Mouse (Mus musculus): ENCODE results near the gene Hmga2. TPM values are rescaled to one million over a fixed set of nuclear protein-coding genes. Genes with fewer than 3 reads are reported as not detected.
"Not testable (repeated sequence)": the region's sequence is repeated elsewhere in the genome, so short reads cannot be mapped to it uniquely, and the experiment has no call there.

Hmga2 gene
- total RNA-seq, 1 experiment, result 21.6 TPM

DNA sequence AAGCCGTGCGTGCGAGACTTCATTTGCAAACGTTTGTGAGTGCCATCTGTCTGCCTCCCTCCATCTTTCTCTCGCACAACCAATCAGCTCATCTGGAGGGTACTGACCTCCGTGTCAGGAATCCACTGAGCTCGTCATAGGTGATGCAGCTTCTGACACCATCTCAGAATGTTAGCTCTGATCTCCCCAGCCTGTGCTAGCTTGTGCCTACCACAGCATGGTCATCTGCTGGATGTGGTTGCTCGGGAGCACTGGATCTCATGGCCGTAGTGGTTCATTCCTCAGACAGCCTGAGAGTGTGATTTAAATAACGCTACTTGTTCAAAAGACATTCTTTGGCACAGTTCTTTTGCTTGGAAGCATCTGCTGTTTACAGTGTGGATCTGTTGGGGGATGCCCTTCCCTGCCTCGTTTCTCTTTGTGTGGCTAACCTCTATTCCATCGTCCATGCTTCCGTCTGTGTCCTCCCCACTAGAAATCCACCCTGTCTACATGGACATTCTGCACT lies 121.7 kb downstream of the Hmga2 start:
- H3K9me3 ChIP-seq (ENCODE audit: control insufficient read depth, insufficient read depth, low read depth, low read length), result no peaks in the 10 kb centered on the region
- no peak for DNase-seq (ENCODE audit: low read depth, low spot score)
- H3K27ac ChIP-seq (ENCODE audit: insufficient read depth, low read depth, low read length, poor library complexity, severe bottlenecking), result no peak overlapping the region
- H3K4me3 ChIP-seq (ENCODE audit: insufficient read depth in 1 of 2, low read depth in 1 of 2, low read length in 2 of 2, poor library complexity in 1 of 2, severe bottlenecking in 1 of 2), result no peak overlapping the region
- H3K9ac ChIP-seq (ENCODE audit: insufficient read depth, low read depth, low read length, poor library complexity, severe bottlenecking), result no peak overlapping the region
- H3K4me1 ChIP-seq (ENCODE audit: control insufficient read depth in 2 of 2, insufficient read depth in 2 of 2, low read length in 2 of 2, poor library complexity in 1 of 2), result no peaks in the 10 kb centered on the region
- in situ Hi-C loops (cut with MboI; ENCODE audit: low sequenced_read_pairs in 2 of 2, unreplicated experiment in 2 of 2), result no loop called here
- H3K36me3 ChIP-seq (ENCODE audit: control insufficient read depth, insufficient read depth, low read length, poor library complexity, severe bottlenecking), result no peaks in the 10 kb centered on the region
- TF ChIP-seq CHD2 (IDR thresholded peaks at IDR 0.05; ENCODE audit: low read depth, low read length) (no peak), MAFK (IDR thresholded peaks at IDR 0.05; ENCODE audit: insufficient read depth, low read depth, low read length) (no peak), HCFC1 (IDR thresholded peaks at IDR 0.05; ENCODE audit: borderline replicate concordance, insufficient read depth, low read length) (no peak), ZC3H11A (IDR thresholded peaks at IDR 0.05; ENCODE audit: borderline replicate concordance, low read depth, low read length) (no peak), ZNF384 (IDR thresholded peaks at IDR 0.05; ENCODE audit: low read depth, low read length) (no peak)

DNA sequence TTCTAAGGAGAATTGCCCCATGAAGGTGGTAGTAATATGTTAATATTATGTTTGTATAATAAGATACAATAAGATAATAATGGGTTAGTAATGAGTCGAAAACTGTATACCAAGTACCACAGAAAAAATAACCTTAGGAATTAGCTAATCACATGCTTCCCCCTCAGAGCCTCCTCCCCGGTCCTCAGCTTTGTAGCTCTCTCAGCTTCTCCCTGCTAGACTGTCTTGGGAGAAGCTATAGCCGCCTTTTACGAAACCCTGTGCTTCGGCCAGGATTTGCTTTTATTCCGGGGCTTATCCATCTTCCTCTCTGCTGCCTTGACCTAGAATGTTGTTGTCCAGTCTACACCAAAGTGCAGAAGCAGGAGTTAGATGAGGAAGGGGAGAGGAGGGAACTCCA lies 130.9 kb downstream of the Hmga2 start:
- no peaks in the 10 kb centered on the region for H3K36me3 ChIP-seq (ENCODE audit: control insufficient read depth, insufficient read depth, low read length, poor library complexity, severe bottlenecking)
- no peak overlapping the region for H3K27ac ChIP-seq (ENCODE audit: insufficient read depth, low read depth, low read length, poor library complexity, severe bottlenecking)
- no peak for TF ChIP-seq MAFK (IDR thresholded peaks at IDR 0.05; ENCODE audit: insufficient read depth, low read depth, low read length)
- no peak for TF ChIP-seq ZNF384 (IDR thresholded peaks at IDR 0.05; ENCODE audit: low read depth, low read length)
- TF ChIP-seq HCFC1 (IDR thresholded peaks at IDR 0.05; ENCODE audit: borderline replicate concordance, insufficient read depth, low read length), result no peak
- in situ Hi-C loops (cut with MboI; ENCODE audit: low sequenced_read_pairs in 2 of 2, unreplicated experiment in 2 of 2), result no loop called here
- H3K4me1 ChIP-seq (ENCODE audit: control insufficient read depth in 2 of 2, insufficient read depth in 2 of 2, low read length in 2 of 2, poor library complexity in 1 of 2), result no peaks in the 10 kb centered on the region; a peak in 1 of 4 replicates
- H3K9ac ChIP-seq (ENCODE audit: insufficient read depth, low read depth, low read length, poor library complexity, severe bottlenecking), result no peak overlapping the region
- no peak for DNase-seq (ENCODE audit: low read depth, low spot score)
- H3K4me3 ChIP-seq (ENCODE audit: insufficient read depth in 1 of 2, low read depth in 1 of 2, low read length in 2 of 2, poor library complexity in 1 of 2, severe bottlenecking in 1 of 2), result no peak overlapping the region
- H3K9me3 ChIP-seq (ENCODE audit: control insufficient read depth, insufficient read depth, low read depth, low read length), result no peaks in the 10 kb centered on the region

DNA sequence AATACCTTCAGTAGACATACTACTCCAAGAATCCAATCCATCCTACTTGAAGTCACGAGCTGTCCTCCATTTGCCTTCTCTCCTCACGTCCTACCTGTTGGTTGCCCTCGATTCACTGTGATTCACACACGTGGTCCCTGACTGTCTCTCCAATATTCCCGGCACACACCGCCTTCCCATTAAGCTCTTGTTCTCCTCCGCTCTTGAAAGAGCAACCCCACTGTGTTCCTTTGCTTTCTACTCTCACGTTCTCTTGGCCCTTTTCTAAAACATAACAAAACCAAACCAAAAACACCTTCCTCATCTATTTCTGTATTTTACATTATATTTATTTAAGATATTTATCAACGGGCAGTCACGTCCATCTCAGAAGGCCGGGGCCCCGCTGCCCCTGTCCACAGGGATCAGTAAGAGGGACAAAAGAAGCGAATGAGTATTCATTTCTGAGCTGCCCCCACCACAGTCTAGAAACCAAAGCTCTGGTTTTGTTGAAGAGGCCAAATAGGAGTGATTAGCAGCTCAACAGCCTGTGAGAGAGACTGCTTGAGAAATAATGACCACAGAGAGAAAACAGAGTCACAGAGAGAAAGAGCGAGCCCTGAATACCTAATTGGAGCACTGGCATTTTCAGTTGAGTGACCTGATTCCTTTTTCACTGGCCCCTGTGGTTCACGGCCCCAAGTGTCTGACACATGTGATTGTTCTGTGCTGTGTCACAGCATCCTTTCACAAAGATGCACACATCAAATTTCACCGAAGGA lies 131.5 kb downstream of the Hmga2 start:
- in situ Hi-C loops (cut with MboI; ENCODE audit: low sequenced_read_pairs in 2 of 2, unreplicated experiment in 2 of 2), result no loop called here
- no peak overlapping the region for H3K27ac ChIP-seq (ENCODE audit: insufficient read depth, low read depth, low read length, poor library complexity, severe bottlenecking)

DNA sequence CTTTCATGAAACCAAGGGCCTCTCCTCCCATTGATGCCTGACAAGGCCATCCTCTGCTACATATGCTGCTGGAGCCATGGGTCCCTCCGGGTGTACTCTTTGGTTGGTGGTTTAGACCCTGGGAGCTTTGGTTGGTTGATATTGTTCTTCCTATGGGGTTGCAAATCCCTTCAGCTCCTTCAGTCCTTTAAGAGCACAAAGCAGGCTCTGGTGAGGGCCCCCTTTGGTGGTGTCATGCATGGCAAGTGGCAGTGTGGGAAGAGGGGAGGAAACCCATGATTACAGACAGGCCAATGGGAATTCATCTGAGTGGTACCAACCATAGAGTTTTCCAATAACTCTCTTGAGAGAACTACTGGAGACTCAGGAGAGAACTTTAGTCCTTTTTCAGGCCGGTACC lies 136.4 kb downstream of the Hmga2 start:
- H3K4me1 ChIP-seq (ENCODE audit: control insufficient read depth in 2 of 2, insufficient read depth in 2 of 2, low read length in 2 of 2, poor library complexity in 1 of 2); DNase-seq (ENCODE audit: low read depth, low spot score); in situ Hi-C loops (cut with MboI; ENCODE audit: low sequenced_read_pairs in 2 of 2, unreplicated experiment in 2 of 2); H3K9me3 ChIP-seq (ENCODE audit: control insufficient read depth, insufficient read depth, low read depth, low read length); H3K27ac ChIP-seq (ENCODE audit: insufficient read depth, low read depth, low read length, poor library complexity, severe bottlenecking); H3K9ac ChIP-seq (ENCODE audit: insufficient read depth, low read depth, low read length, poor library complexity, severe bottlenecking); H3K36me3 ChIP-seq (ENCODE audit: control insufficient read depth, insufficient read depth, low read length, poor library complexity, severe bottlenecking); H3K4me3 ChIP-seq (ENCODE audit: insufficient read depth in 1 of 2, low read depth in 1 of 2, low read length in 2 of 2, poor library complexity in 1 of 2, severe bottlenecking in 1 of 2): not testable (repeated sequence)

More for the DNA sequence above, 131.5 kb downstream of the Hmga2 start:
- no peaks in the 10 kb centered on the region for H3K36me3 ChIP-seq (ENCODE audit: control insufficient read depth, insufficient read depth, low read length, poor library complexity, severe bottlenecking)
- TF ChIP-seq MAFK (IDR thresholded peaks at IDR 0.05; ENCODE audit: insufficient read depth, low read depth, low read length) (no peak), ZNF384 (IDR thresholded peaks at IDR 0.05; ENCODE audit: low read depth, low read length) (no peak), HCFC1 (IDR thresholded peaks at IDR 0.05; ENCODE audit: borderline replicate concordance, insufficient read depth, low read length) (no peak), CHD2 (IDR thresholded peaks at IDR 0.05; ENCODE audit: low read depth, low read length) (no peak)
- DNase-seq (ENCODE audit: low read depth, low spot score), result no peak
- H3K9ac ChIP-seq (ENCODE audit: insufficient read depth, low read depth, low read length, poor library complexity, severe bottlenecking), result no peak overlapping the region
- peaks cover 2 to 3% of the 10 kb centered on the region in 2 experiments; a peak in 2 of 4 replicates for H3K4me1 ChIP-seq (ENCODE audit: control insufficient read depth in 2 of 2, insufficient read depth in 2 of 2, low read length in 2 of 2, poor library complexity in 1 of 2)
- H3K9me3 ChIP-seq (ENCODE audit: control insufficient read depth, insufficient read depth, low read depth, low read length), result no peaks in the 10 kb centered on the region
- H3K4me3 ChIP-seq (ENCODE audit: insufficient read depth in 1 of 2, low read depth in 1 of 2, low read length in 2 of 2, poor library complexity in 1 of 2, severe bottlenecking in 1 of 2), result no peak overlapping the region

DNA sequence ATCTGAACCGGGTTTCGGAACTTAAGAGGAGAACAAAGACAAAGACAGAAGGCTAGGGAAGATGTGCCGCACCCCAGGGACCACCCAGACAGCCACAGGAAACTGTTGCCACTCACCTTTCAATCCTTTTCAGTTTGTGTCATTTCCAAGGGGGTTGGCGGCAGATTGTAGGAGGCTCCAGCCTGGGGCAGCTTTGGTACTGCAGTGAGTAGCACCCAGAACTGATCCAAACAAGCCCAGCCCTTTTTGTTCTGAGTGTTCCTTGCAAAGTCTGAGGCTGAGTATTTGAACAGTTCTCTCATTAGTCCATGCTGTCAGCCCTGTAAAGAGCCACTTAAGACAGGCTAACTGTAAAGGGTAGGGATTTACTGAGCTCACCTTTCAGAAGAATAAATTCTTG lies 136.9 kb downstream of the Hmga2 start:
- TF ChIP-seq MAFK (IDR thresholded peaks at IDR 0.05; ENCODE audit: insufficient read depth, low read depth, low read length) (no peak), HCFC1 (IDR thresholded peaks at IDR 0.05; ENCODE audit: borderline replicate concordance, insufficient read depth, low read length) (no peak), ZNF384 (IDR thresholded peaks at IDR 0.05; ENCODE audit: low read depth, low read length) (no peak), ZC3H11A (IDR thresholded peaks at IDR 0.05; ENCODE audit: borderline replicate concordance, low read depth, low read length) (no peak), CHD2 (IDR thresholded peaks at IDR 0.05; ENCODE audit: low read depth, low read length) (no peak)
- H3K36me3 ChIP-seq (ENCODE audit: control insufficient read depth, insufficient read depth, low read length, poor library complexity, severe bottlenecking), result no peaks in the 10 kb centered on the region
- H3K9me3 ChIP-seq (ENCODE audit: control insufficient read depth, insufficient read depth, low read depth, low read length), result no peaks in the 10 kb centered on the region
- in situ Hi-C loops (cut with MboI; ENCODE audit: low sequenced_read_pairs in 2 of 2, unreplicated experiment in 2 of 2), result no loop called here
- H3K27ac ChIP-seq (ENCODE audit: insufficient read depth, low read depth, low read length, poor library complexity, severe bottlenecking), result peak overlapping the region; percentile 74; the same call in 1 of the 2 replicates
- H3K4me3 ChIP-seq (ENCODE audit: insufficient read depth in 1 of 2, low read depth in 1 of 2, low read length in 2 of 2, poor library complexity in 1 of 2, severe bottlenecking in 1 of 2), result no peak overlapping the region
- H3K4me1 ChIP-seq (ENCODE audit: control insufficient read depth in 2 of 2, insufficient read depth in 2 of 2, low read length in 2 of 2, poor library complexity in 1 of 2), result peaks cover 2 to 6% of the 10 kb centered on the region in 2 experiments; a peak in 2 of 4 replicates
- H3K9ac ChIP-seq (ENCODE audit: insufficient read depth, low read depth, low read length, poor library complexity, severe bottlenecking), result no peak overlapping the region
- DNase-seq (ENCODE audit: low read depth, low spot score), result peak; percentile 61

Data from ES-E14 (cell line).